Mouse (Mus musculus): ENCODE data around the gene Dab2ip. TPM values are rescaled to one million over a fixed set of nuclear protein-coding genes. Genes with fewer than 3 reads are reported as not detected.

The Dab2ip gene
- polyA plus RNA-seq, 1 experiment from 2014 or later = 68.1 TPM

DNA sequence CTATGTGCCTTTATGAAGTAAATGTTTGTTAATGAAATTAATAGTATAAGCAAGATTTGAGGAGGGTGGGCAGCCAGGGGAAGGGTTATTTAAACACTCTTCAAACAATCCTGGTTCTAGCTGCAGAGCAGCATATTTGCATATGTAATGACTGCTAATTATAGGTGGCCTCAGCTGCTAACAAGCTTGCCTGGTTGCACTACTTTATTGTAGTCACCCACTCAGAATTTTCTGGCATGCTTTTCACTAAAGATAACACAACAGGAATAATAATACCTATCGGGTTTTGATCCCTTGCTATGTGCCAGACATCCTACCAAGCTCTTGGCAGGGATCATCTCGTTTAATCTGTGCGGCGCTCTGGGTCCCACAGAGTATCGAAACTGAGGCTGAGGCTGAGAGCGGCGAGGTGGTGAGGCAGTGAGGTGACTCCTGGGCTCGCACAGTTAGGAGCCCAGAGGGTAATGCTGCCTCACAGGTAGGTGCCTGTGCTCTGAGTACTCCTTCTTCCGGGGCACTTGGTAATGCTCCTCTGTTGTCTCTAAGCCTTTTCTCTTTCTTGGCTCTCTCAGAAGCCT is 126.8 kb downstream of the Dab2ip start:
- H3K9ac ChIP-seq = no peak overlapping the region
- ATAC-seq (ENCODE audit: low FRiP score) = no peak
- peak overlapping the region; percentile 24 for H3K27ac ChIP-seq
- 59% methylated on average over 9 of the region's 9 CpGs for WGBS
- H3K4me1 ChIP-seq = peaks cover 79% of the 10 kb centered on the region
- no peak overlapping the region for H3K4me3 ChIP-seq
- H3K27me3 ChIP-seq = no peaks in the 10 kb centered on the region
- H3K4me2 ChIP-seq (replicated peaks) = no peak overlapping the region
- H3K9me3 ChIP-seq (replicated peaks) = no peaks in the 10 kb centered on the region
- no peaks in the 10 kb centered on the region for H3K36me3 ChIP-seq

DNA sequence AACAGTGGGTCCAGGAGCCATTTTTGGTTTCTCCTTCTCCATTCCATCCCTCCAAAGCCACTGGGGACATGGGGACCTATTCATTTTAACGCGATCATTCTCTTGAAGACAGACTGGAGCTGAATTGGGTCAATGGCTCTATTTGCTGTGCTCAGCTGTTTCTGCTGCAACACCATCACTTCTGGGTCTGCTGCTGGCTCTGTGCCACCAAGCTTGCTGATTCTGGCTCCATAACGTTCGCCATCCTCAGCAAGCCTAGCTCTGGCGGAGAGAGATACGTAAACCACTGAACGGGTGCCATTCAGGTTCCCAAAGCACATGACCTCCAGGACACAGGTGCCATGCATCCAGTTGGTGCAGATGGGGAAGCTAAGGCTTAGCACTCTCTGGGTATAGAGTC is 128.0 kb downstream of the Dab2ip start:
- Histone ChIP-seq H3K27ac (no peak overlapping the region), H3K9ac (no peak overlapping the region), H3K27me3 (no peaks in the 10 kb centered on the region), H3K4me2 (replicated peaks) (no peak overlapping the region), H3K4me3 (no peak overlapping the region), H3K4me1 (peaks cover 78% of the 10 kb centered on the region), H3K9me3 (replicated peaks) (no peaks in the 10 kb centered on the region), H3K36me3 (no peaks in the 10 kb centered on the region)
- 77% methylated on average over 7 of the region's 7 CpGs for WGBS
- no peak for ATAC-seq (ENCODE audit: low FRiP score)

DNA sequence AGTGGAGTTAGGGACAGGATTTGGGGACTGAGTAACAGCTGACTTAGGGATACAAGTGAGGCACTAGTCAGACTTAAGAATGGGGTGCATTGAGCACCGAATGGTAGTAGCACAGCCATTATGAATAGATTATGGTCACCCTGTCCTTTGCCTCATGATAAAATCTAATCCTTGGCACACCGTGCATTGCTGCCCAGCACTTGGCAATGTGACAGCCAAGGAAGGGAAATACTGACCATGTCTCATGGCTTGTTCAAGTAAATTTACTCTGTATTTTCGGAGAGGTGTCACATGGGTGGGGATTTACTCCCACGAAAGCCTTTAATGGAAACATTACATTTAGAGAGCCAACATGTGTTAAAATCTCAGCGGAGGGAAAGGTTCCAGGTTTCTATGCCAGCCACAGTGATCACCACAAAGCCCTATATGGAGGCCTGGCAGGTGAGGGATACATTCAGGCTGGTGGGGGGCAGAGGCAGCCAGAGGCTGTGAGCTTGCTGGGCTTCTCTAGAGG is 129.5 kb downstream of the Dab2ip start:
- H3K4me2 ChIP-seq (replicated peaks) = no peak overlapping the region
- H3K4me3 ChIP-seq = no peak overlapping the region
- ATAC-seq (ENCODE audit: low FRiP score) = no peak
- H3K9ac ChIP-seq = no peak overlapping the region
- H3K27ac ChIP-seq = no peak overlapping the region
- peaks cover 79% of the 10 kb centered on the region for H3K4me1 ChIP-seq
- 90% methylated on average over 5 of the region's 5 CpGs for WGBS
- no peaks in the 10 kb centered on the region for H3K27me3 ChIP-seq
- no peaks in the 10 kb centered on the region for H3K36me3 ChIP-seq
- H3K9me3 ChIP-seq (replicated peaks) = no peaks in the 10 kb centered on the region

DNA sequence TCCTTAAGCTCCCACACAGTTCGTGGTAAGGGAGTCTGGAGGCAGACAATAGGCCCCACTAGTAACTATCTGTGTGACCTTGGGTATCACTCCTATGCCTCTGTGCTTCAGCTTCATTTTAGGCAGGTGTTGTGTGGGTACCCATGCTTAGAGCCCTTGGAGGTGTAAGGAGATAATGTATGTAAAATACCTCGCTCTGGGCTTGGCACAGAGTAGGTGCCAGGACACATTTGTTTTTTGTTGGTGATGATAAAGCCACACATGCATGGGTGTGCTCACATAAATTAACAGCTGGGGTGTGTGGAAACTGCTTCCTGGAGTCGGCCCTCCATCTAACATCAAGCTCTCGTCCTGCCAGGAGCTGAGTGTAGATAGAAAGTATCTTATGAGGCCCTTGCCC is 130.1 kb downstream of the Dab2ip start:
- ATAC-seq (ENCODE audit: low FRiP score) = no peak
- H3K9ac ChIP-seq = no peak overlapping the region
- no peak overlapping the region for H3K4me3 ChIP-seq
- WGBS = 83% methylated on average over 4 of the region's 4 CpGs
- H3K9me3 ChIP-seq (replicated peaks) = no peaks in the 10 kb centered on the region
- H3K36me3 ChIP-seq = no peaks in the 10 kb centered on the region
- H3K4me1 ChIP-seq = peaks cover 76% of the 10 kb centered on the region
- H3K27me3 ChIP-seq = no peaks in the 10 kb centered on the region
- no peak overlapping the region for H3K4me2 ChIP-seq (replicated peaks)
- H3K27ac ChIP-seq = no peak overlapping the region

DNA sequence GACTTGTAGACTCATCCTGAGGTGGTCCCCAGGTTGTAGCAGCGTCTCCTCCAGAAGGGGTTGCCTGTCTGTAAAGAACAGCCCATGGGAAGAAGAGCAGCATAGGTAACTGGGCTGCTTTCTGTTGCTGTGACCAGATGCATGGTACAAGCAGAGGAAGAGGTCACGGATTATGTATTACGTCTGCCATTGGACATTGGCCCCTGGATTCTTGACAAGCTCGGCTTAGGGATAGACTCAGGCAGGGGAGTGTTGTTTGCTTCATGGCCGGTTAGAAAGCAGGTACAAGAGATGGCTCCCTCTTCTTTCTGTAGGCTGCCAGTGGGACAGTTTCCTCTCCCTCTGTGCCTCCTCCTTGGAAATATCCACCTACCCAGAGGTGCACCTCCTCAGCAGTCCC is 130.5 kb downstream of the Dab2ip start:
- no peaks in the 10 kb centered on the region for H3K27me3 ChIP-seq
- no peak overlapping the region for H3K27ac ChIP-seq
- peaks cover 72% of the 10 kb centered on the region for H3K4me1 ChIP-seq
- no peak for ATAC-seq (ENCODE audit: low FRiP score)
- no peak overlapping the region for H3K4me2 ChIP-seq (replicated peaks)
- no peaks in the 10 kb centered on the region for H3K36me3 ChIP-seq
- no peaks in the 10 kb centered on the region for H3K9me3 ChIP-seq (replicated peaks)
- no peak overlapping the region for H3K4me3 ChIP-seq
- H3K9ac ChIP-seq = no peak overlapping the region
- WGBS = 88% methylated on average over 5 of the region's 5 CpGs

DNA sequence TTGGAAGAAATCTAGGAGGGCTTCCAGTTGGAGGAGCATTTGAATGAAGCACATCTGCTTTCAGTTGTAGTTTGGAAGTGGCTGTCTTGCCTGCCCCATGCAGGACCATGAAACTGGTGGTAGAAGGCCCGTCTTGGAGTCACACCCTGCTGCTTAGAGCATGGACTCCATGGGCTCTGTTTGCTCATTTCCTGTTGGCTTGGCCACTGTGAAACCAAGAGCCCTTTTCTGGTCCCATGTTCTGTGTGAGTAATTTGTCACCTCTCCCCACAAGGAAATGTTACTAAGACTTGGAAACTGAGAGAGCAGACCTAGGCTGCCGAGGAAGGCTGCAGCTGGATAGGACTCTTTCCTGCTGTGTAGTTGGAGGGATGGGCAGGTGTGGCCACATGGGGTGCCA is 131.8 kb downstream of the Dab2ip start:
- Histone ChIP-seq H3K9ac (no peak overlapping the region), H3K27ac (0 out of 2 replicates have a peak overlapping the region, but pooled peaks have one; percentile 42), H3K9me3 (replicated peaks) (no peaks in the 10 kb centered on the region), H3K4me1 (peaks cover 70% of the 10 kb centered on the region), H3K27me3 (no peaks in the 10 kb centered on the region), H3K4me2 (replicated peaks) (no peak overlapping the region), H3K4me3 (no peak overlapping the region), H3K36me3 (no peaks in the 10 kb centered on the region)
- no peak for ATAC-seq (ENCODE audit: low FRiP score)
- 72% methylated on average over 2 of the region's 2 CpGs for WGBS

DNA sequence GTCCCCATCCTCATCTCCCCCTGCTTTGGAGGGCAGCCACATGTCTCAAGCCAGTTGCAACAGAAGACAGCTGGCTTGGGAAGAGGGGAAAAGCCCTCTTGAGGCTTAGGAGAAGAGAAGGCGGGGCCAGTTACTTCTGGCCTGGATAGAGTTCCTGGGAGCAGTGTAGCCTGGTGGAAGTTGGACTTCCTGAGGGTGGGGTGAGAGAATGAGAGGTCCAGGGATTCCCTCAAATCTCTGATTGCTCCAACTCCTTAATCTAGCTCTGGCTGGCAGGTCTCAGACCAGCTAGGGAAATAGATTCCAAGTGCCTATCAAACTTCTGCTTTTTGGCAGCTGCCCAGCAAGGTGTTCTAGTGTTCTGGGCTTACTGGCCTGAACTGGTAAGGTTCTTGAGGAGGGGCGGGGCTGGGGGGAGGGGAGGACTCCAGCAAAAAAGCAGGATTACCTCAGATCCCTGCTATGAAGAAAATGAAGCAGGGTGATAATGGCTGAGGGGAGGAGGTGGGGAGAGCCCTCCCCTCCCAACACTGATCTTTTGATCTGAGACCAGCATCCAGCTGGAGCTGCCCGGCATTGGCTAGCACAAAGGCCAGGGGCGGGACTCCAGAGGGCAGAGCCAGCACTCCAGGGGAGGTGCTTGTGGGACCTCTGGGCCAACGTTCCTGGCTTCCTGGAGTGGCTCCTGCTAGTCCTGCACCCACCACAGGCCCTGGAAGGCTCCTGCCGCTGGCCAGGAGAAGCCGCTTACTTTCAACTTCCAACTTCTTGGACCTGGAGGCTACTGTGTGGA is 133.4 kb downstream of the Dab2ip start:
- no peaks in the 10 kb centered on the region for H3K27me3 ChIP-seq
- no peaks in the 10 kb centered on the region for H3K9me3 ChIP-seq (replicated peaks)
- H3K36me3 ChIP-seq = no peaks in the 10 kb centered on the region
- H3K4me2 ChIP-seq (replicated peaks) = no peak overlapping the region
- peak; percentile 56 for ATAC-seq (ENCODE audit: low FRiP score)
- no peak overlapping the region for H3K4me3 ChIP-seq
- no peak overlapping the region for H3K9ac ChIP-seq
- 20% methylated on average over 7 of the region's 7 CpGs for WGBS
- H3K27ac ChIP-seq = peak overlapping the region; percentile 31; the same call in 1 of the 2 replicates
- H3K4me1 ChIP-seq = peaks cover 71% of the 10 kb centered on the region

DNA sequence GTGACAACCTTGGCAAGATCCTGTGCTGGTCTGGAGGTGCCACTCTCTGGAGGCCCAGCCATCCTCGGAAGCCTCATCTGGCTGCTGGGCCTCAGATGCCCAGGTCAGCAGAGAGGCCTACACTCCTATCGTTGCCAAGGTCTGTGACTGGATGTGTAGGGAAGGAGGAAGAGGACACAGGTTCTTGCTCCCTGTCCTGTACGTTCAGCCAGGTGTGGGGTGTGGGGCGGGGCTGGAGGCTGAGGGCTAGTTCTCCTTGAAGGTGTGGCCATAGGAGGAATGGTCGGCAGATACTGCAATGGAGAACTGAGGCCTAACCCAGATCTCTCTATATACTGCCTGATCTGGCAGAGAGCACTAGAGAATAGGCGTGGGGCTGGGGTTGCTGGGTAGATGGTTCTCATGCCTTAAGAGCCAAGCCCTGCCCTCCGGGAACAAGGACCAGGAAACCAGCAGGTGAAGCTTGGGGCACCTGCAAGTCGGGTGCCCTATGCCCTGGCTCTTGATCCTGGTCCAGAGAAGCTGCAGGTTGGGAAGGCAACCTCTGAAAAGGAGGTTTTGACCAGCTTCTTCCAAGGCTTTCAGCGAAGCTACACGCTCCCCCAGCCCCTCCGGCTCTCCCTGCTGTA is 134.3 kb downstream of the Dab2ip start:
- Histone ChIP-seq H3K27ac (no peak overlapping the region), H3K4me3 (no peak overlapping the region), H3K4me1 (peaks cover 71% of the 10 kb centered on the region), H3K9ac (no peak overlapping the region), H3K9me3 (replicated peaks) (no peaks in the 10 kb centered on the region), H3K27me3 (no peaks in the 10 kb centered on the region), H3K36me3 (no peaks in the 10 kb centered on the region), H3K4me2 (replicated peaks) (no peak overlapping the region)
- ATAC-seq (ENCODE audit: low FRiP score) = no peak
- WGBS = 86% methylated on average over 11 of the region's 11 CpGs

DNA sequence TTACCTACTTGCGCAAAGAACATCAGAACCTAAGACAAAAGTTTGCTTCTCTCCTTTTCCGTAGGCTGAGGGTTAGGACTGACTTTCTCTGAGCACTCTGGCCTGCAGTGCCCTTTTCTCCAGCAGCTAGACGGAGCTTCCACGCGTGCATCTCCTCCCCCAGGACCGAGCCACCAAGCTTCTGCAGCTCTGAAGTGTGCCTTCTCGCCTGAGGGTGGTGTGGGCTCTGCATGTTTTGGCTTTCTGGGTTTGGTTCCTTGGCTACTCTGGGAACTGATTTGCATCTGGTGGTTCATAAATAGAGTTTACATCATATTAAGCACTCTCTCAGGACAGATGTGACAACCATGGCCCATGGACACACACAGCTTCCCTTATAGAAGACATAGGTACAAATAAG is 135.0 kb downstream of the Dab2ip start:
- no peaks in the 10 kb centered on the region for H3K27me3 ChIP-seq
- H3K36me3 ChIP-seq = no peaks in the 10 kb centered on the region
- peaks cover 72% of the 10 kb centered on the region for H3K4me1 ChIP-seq
- WGBS = 85% methylated on average over 7 of the region's 7 CpGs
- no peak overlapping the region for H3K4me3 ChIP-seq
- no peak overlapping the region for H3K4me2 ChIP-seq (replicated peaks)
- H3K27ac ChIP-seq = no peak overlapping the region
- ATAC-seq (ENCODE audit: low FRiP score) = no peak
- no peaks in the 10 kb centered on the region for H3K9me3 ChIP-seq (replicated peaks)
- H3K9ac ChIP-seq = no peak overlapping the region

DNA sequence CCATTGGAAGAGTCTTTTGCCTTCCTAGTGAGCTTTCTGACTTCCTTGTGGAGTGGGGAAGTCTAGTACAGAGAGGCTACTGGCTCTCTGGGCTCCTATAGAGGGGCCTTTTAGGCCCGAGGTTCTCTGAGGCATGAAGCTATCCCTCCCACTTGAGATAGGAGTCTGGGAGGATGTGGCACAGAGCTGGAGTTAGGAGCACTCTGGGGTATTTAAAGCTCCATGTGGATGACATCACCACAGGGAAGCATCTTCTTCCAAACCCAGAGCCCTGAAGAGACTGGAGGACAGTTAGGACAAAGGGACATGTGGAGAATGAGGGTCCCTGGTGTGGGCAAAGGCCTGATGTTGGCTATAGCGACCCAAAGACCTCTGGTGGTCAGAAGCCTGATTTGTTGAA is 136.0 kb downstream of the Dab2ip start:
- Histone ChIP-seq H3K9me3 (replicated peaks) (no peaks in the 10 kb centered on the region), H3K4me3 (no peak overlapping the region), H3K27me3 (no peaks in the 10 kb centered on the region), H3K4me2 (replicated peaks) (no peak overlapping the region), H3K27ac (no peak overlapping the region), H3K4me1 (peaks cover 69% of the 10 kb centered on the region), H3K9ac (no peak overlapping the region), H3K36me3 (no peaks in the 10 kb centered on the region)
- no peak for ATAC-seq (ENCODE audit: low FRiP score)
- WGBS = 61% methylated on average over 2 of the region's 2 CpGs

DNA sequence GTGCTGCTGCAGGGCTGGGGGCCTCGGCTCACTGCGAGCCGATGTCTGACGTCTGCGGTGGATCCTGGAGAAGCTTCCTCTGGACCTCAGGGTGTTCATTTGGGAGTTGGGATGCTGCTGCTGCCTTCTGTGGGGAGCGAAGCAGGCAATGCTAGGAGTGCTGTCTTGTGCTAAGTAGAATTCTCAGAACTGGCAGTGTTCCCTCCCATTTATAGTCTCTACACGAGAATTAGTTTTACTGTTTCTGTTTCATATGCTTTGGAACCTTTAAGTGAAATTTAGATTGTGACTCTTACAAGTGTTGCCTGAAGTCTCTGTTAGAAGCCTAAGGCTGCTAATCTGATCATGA is 138.1 kb downstream of the Dab2ip start:
- Histone ChIP-seq H3K9me3 (replicated peaks) (no peaks in the 10 kb centered on the region), H3K4me1 (peaks cover 76% of the 10 kb centered on the region), H3K9ac (no peak overlapping the region), H3K4me2 (replicated peaks) (no peak overlapping the region), H3K4me3 (no peak overlapping the region), H3K27me3 (no peaks in the 10 kb centered on the region), H3K27ac (peak overlapping the region; percentile 50; the same call in 1 of the 2 replicates), H3K36me3 (no peaks in the 10 kb centered on the region)
- ATAC-seq (ENCODE audit: low FRiP score) = no peak
- WGBS = 69% methylated on average over 7 of the region's 7 CpGs

DNA sequence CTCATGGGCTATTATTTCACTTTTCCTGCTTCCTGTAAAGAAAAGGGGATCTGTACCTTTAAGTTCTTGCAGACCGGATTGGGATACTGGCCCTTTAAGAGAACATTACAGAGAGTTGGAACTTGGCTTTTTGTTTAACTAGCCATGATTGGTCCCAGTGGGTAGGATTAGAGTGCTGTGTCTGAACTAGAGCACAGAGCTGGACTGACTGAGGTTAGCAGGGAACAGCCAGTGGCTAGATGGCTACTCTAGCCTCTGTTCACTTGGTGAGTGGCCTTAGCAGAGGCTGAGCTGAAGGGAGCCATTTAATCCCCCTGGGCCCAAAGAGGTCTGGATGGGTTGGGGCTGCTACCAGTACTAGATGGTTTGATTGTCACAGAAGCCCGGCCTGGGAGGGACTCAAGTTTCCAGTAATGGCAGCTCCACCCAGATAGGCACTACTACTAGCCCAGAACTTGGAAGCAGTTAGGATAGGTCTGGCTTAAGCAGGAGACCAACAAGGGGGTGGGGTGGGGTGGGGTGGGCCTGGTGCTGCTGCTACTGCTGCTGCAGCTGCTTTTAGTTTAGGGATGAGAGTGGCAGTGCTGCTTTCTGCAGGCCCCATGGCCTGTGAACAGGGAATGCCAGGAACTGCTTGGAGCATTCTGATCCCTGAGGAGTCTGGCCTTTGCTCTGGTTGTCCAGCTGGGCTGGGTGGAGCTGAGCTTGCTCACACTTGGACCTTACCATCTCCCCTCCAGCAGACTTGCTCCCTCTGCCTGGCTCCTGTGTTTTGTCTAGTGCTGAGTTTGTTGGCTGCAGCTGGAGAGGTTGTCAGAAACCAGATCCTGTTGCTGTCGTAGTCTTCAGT is 138.7 kb downstream of the Dab2ip start:
- H3K4me2 ChIP-seq (replicated peaks) = 0 out of 2 replicates have a peak overlapping the region, but pooled peaks have one; percentile 5
- no peaks in the 10 kb centered on the region for H3K9me3 ChIP-seq (replicated peaks)
- peaks cover 74% of the 10 kb centered on the region for H3K4me1 ChIP-seq
- 52% methylated on average over 3 of the region's 3 CpGs for WGBS
- no peak overlapping the region for H3K4me3 ChIP-seq
- no peak overlapping the region for H3K9ac ChIP-seq
- no peaks in the 10 kb centered on the region for H3K27me3 ChIP-seq
- no peak for ATAC-seq (ENCODE audit: low FRiP score)
- H3K36me3 ChIP-seq = no peaks in the 10 kb centered on the region
- peak overlapping the region; percentile 50 for H3K27ac ChIP-seq

Data from hindbrain, embryonic 12.5 days (tissue).